Mouse (Mus musculus) urinary bladder, postnatal 36 days (tissue): Measurements from ENCODE around the gene Ndufa10.

ENCODE experiments used
- DNase-seq, 2 experiments: peaks; one replicate each; pipeline ENCODE4 v3.0.0; 2022; ENCODE audit warnings: low spot score in 2 of 2, mixed read lengths in 1 of 2

The Ndufa10 gene

GRCm38 (mm10) chr1:92431420-92431819, 42.2 kb downstream of the Ndufa10 start:
- DNase-seq = no peak

- no peak for DNase-seq
Observed at GRCm38 (mm10) chr1:92430991-92431390, 42.7 kb downstream of the Ndufa10 start.

- DNase-seq = no peak
Observed at GRCm38 (mm10) chr1:92424714-92425113, 48.9 kb downstream of the Ndufa10 start.

GRCm38 (mm10) chr1:92405131-92405530, 68.5 kb downstream of the Ndufa10 start:
- DNase-seq = no peak

GRCm38 (mm10) chr1:92400556-92400955, 73.1 kb downstream of the Ndufa10 start:
- DNase-seq = no peak

- no peak for DNase-seq
Observed at GRCm38 (mm10) chr1:92398601-92399000, 75.1 kb downstream of the Ndufa10 start.

- DNase-seq = no peak
Observed at GRCm38 (mm10) chr1:92397511-92398051, 76.1 kb downstream of the Ndufa10 start.

GRCm38 (mm10) chr1:92394279-92394678, 79.4 kb downstream of the Ndufa10 start:
- no peak for DNase-seq

- DNase-seq = no peak
Observed at GRCm38 (mm10) chr1:92393166-92393565, 80.5 kb downstream of the Ndufa10 start.
